Mouse (Mus musculus) splenic B cell, adult 2 months (primary cell): ENCODE measurements at regions not wholly inside any gene's neighbourhood (a gene's known extent, or its start where the extent isn't known, plus 50 kb on each side); places are given as distances from the start of the nearest gene placed in this dataset.

Experiments used
- DNase-seq: peaks from one replicate; pipeline ENCODE4 v3.0.0-alpha.2; 2011; ENCODE audit warnings: low read depth, low spot score
- H3K27me3 ChIP-seq: 2 replicates; pipeline ENCODE4 v1.6.1; 2012; ENCODE audit warnings: mild to moderate bottlenecking, low read length, moderate library complexity, mixed read lengths; ENCODE audit not compliant: control insufficient read depth, poor library complexity, insufficient read depth, severe bottlenecking
- H3K36me3 ChIP-seq: 2 replicates; pipeline ENCODE4 v1.6.1; 2012; ENCODE audit warnings: mild to moderate bottlenecking, low read length, moderate library complexity, mixed read lengths; ENCODE audit not compliant: control insufficient read depth, poor library complexity, insufficient read depth, severe bottlenecking

- no peak for DNase-seq
- Histone ChIP-seq H3K27me3 (no peaks in the 10 kb centered on the region), H3K36me3 (no peaks in the 10 kb centered on the region)
These were observed 483.0 kb downstream of the Ptprc start for GRCm38 (mm10) chr1:137692525-137692924.

- Histone ChIP-seq H3K27me3 (no peaks in the 10 kb centered on the region), H3K36me3 (no peaks in the 10 kb centered on the region)
- DNase-seq: no peak
These were observed 484.5 kb downstream of the Ptprc start for GRCm38 (mm10) chr1:137690860-137691595.

- no peaks in the 10 kb centered on the region for H3K27me3 ChIP-seq
- no peak for DNase-seq
- H3K36me3 ChIP-seq: no peaks in the 10 kb centered on the region
These were observed 504.9 kb downstream of the Ptprc start for GRCm38 (mm10) chr1:137670650-137671049.

GRCm38 (mm10) chr1:137669849-137670248 is 505.7 kb downstream of the Ptprc start:
- DNase-seq: no peak
- no peaks in the 10 kb centered on the region for H3K36me3 ChIP-seq

GRCm38 (mm10) chr1:137658141-137658540 is 517.4 kb downstream of the Ptprc start:
- Histone ChIP-seq H3K36me3 (no peaks in the 10 kb centered on the region), H3K27me3 (no peaks in the 10 kb centered on the region)
- no peak for DNase-seq

More at GRCm38 (mm10) chr1:137669849-137670248, 505.7 kb downstream of the Ptprc start:
- H3K27me3 ChIP-seq: no peaks in the 10 kb centered on the region

GRCm38 (mm10) chr1:137656900-137657458 is 518.5 kb downstream of the Ptprc start:
- DNase-seq: no peak
- Histone ChIP-seq H3K27me3 (no peaks in the 10 kb centered on the region), H3K36me3 (no peaks in the 10 kb centered on the region)

- H3K27me3 ChIP-seq: no peaks in the 10 kb centered on the region
- DNase-seq: no peak
- H3K36me3 ChIP-seq: no peaks in the 10 kb centered on the region
These were observed 521.3 kb downstream of the Ptprc start for GRCm38 (mm10) chr1:137654171-137654570.

- DNase-seq: no peak
- Histone ChIP-seq H3K27me3 (no peaks in the 10 kb centered on the region), H3K36me3 (no peaks in the 10 kb centered on the region)
These were observed 522.0 kb downstream of the Ptprc start for GRCm38 (mm10) chr1:137653495-137653894.

- DNase-seq: no peak
- Histone ChIP-seq H3K36me3 (no peaks in the 10 kb centered on the region), H3K27me3 (no peaks in the 10 kb centered on the region)
These were observed 524.9 kb downstream of the Ptprc start for GRCm38 (mm10) chr1:137650629-137651028.

GRCm38 (mm10) chr1:137650082-137650481 is 525.4 kb downstream of the Ptprc start:
- DNase-seq: no peak
- Histone ChIP-seq H3K27me3 (no peaks in the 10 kb centered on the region), H3K36me3 (no peaks in the 10 kb centered on the region)

GRCm38 (mm10) chr1:137648832-137649231 is 526.7 kb downstream of the Ptprc start:
- H3K27me3 ChIP-seq: no peaks in the 10 kb centered on the region
- H3K36me3 ChIP-seq: no peaks in the 10 kb centered on the region
- DNase-seq: no peak

GRCm38 (mm10) chr1:137644601-137645040 is 530.9 kb downstream of the Ptprc start:
- Histone ChIP-seq H3K27me3 (no peaks in the 10 kb centered on the region), H3K36me3 (no peaks in the 10 kb centered on the region)
- no peak for DNase-seq

GRCm38 (mm10) chr1:137643508-137643907 is 532.0 kb downstream of the Ptprc start:
- DNase-seq: no peak
- Histone ChIP-seq H3K36me3 (no peaks in the 10 kb centered on the region), H3K27me3 (no peaks in the 10 kb centered on the region)

GRCm38 (mm10) chr1:137640848-137641247 is 534.7 kb downstream of the Ptprc start:
- DNase-seq: no peak
- Histone ChIP-seq H3K36me3 (no peaks in the 10 kb centered on the region), H3K27me3 (no peaks in the 10 kb centered on the region)

- DNase-seq: no peak
- no peaks in the 10 kb centered on the region for H3K36me3 ChIP-seq
- H3K27me3 ChIP-seq: no peaks in the 10 kb centered on the region
These were observed 538.6 kb downstream of the Ptprc start for GRCm38 (mm10) chr1:137636947-137637346.
